Mouse (Mus musculus) megakaryocyte, embryonic 14.5 days (primary cell): ENCODE results near the gene Tmigd3.

Experiments used
- FLI1 ChIP-seq: IDR thresholded peaks from 2 replicates; pipeline ENCODE4 v1.6.1; 2012; ENCODE audit warnings: low read length, inconsistent platforms, mixed read lengths
- GATA1 ChIP-seq: IDR thresholded peaks from 3 replicates; pipeline ENCODE4 v1.6.1; 2012; ENCODE audit warnings: mixed read lengths, low read length, inconsistent platforms, borderline replicate concordance

- no peak for TF ChIP-seq GATA1
- TF ChIP-seq FLI1: no peak
Observed at GRCm38 (mm10) chr3:105876022-105876421, 5.3 kb downstream of the Tmigd3 start.
